Mouse (Mus musculus) thymus, adult 18-20 months (tissue): ENCODE data around the gene Zfp606.

Source experiments
- DNase-seq, 2 experiments: peaks; one replicate each; pipeline ENCODE4 v3.0.0; 2022; ENCODE audit warnings: mixed read lengths in 2 of 2

The Zfp606 gene

DNA sequence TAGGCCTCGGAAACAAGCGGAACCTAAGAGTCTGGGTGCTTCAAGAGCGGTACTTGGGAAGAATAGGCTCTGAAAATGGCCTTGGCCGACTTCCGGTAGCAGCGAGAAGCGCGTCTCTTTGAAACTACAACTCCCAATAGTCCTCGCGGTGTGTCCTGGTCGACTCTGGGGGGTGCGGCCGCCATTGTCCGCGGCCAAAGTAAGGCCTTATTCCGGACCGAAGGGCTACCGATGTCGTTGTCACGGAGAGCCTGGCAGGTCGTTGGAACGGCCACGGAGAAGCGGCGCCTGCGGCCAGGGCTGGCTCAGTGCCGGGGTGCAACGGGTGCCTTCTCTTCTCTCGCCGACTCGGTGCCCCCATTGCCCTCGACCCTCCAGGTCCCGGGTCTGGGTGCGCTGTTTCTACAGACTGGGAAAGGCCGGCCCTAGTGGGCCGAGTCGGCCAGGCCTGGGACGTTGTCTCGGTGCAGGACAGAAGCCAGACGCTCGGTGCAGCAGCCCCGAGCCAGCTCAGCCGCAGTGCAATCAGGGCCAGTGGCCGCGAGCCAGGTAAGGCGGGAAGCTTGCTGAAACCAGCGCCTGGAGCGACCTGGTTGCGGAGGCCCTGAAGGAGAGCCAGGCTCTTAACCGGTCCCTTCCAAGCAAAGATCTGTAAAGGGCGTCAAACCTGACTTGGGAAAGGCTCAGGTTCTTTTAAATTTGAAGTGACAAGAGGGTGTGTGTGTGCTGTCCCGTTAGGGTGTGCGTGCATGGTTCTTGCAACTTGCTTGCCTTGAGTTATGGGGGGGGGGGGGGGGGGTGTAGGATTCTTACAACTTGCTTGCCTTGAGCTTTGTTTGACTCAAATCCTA is at the start of gene Zfp606:
Gene Zfp606, plus strand, starts transcription at position 136 of the 851 bp plus-strand sequence.
- DNase-seq = peak; percentile 72 to 73

DNA sequence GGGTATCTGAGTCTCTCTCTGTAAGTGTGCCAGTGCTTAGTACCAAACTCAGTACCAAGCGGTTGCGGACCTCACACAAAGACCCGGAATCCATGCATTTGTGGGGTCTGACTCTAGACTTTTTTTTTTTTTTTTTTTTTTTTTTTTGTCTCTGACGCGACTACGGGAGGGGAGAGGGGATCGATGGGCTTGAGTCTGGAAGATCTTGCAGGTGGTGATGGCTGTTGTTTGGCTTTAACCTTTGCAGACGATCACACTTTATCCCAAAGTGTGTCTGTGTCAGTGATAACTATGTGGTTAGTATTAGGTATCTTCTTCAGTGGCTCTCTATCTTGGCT is 885 bp downstream of the Zfp606 start:
- no peak for DNase-seq

DNA sequence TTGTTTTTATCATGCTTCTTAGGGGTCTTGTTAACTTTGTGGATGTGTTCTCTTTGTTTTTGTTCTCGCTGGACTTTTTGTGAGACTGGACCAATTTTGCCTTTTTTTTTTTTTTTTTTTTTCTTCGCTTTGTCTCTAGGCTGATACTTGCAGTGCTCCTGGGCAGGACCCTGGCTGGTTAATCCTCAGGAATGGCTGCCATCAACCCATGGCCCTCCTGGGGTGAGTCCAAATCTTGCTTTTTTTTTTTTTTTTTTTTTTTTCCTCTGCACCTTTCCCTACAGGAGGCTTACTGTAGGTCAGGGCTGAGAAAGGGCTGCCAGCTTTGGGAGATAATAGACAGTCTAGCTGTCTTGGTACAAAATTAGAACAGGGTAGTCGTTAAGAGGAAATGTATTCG is 1.4 kb downstream of the Zfp606 start:
- no peak for DNase-seq

DNA sequence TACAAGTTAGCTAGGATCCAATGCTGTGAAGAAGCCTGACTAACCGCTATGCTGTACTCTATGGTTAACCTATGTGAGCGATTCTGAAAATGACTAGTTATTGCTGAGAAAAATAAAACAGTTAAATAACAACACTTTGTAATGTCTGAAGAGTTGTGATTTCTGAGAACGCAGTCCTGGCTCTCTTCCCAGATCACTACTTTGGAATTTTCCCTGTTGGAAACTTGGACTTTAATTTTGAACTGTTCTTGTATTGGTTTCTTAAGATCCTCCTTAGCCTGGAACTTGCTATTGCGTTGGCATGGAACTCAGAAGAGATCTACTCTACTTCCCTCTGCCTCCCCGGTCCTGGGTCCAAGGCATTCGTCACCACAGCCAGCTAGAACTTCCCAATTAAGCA is 5.7 kb downstream of the Zfp606 start:
- DNase-seq = no peak

GRCm38 (mm10) chr7:12485956-12486355 is 7.9 kb downstream of the Zfp606 start:
- no peak for DNase-seq

GRCm38 (mm10) chr7:12486691-12487090 is 8.6 kb downstream of the Zfp606 start:
- no peak for DNase-seq

GRCm38 (mm10) chr7:12510913-12511312 is 32.8 kb downstream of the Zfp606 start:
- no peak for DNase-seq

GRCm38 (mm10) chr7:12512217-12512616 is 34.1 kb downstream of the Zfp606 start, which contains the start of gene 2900092C05Rik:
TSS of gene 2900092C05Rik (plus strand) at chr7:12512517.
- DNase-seq = no peak
